Mouse (Mus musculus) forebrain, embryonic 11.5 days (tissue): ENCODE measurements around the gene Wdr27. TPM values are rescaled to one million over a fixed set of nuclear protein-coding genes. Genes with fewer than 3 reads are reported as not detected.
"Not testable (repeated sequence)": the region's sequence is repeated elsewhere in the genome, so short reads cannot be mapped to it uniquely, and the experiment has no call there.

ENCODE experiments used
- ATAC-seq: fragments of 200-750 bp; cut with Nextera tagmentation; replicated peaks from 2 replicates; pipeline ENCODE4 v1.8.0; 2017; ENCODE audit warnings: moderate TSS enrichment; ENCODE audit not compliant: low FRiP score
- DNase-seq: peaks from one replicate; pipeline ENCODE4 v3.0.0-alpha.2; 2017; ENCODE audit warnings: low spot score
- H3K27ac ChIP-seq: fragments of 300-500 bp; sonication (generic); 2 replicates; pipeline ENCODE4 v1.5.1; 2014; ENCODE audit warnings: low read depth, low read length
- H3K27me3 ChIP-seq: fragments of 300-500 bp; sonication (generic); 2 replicates; pipeline ENCODE4 v1.6.1; 2014; ENCODE audit warnings: mild to moderate bottlenecking, low read length, mixed read lengths; ENCODE audit not compliant: control insufficient read depth, insufficient read depth
- H3K36me3 ChIP-seq: fragments of 300-500 bp; sonication (generic); 2 replicates; pipeline ENCODE4 v1.6.1; 2014; ENCODE audit warnings: mild to moderate bottlenecking, low read length, moderate library complexity, mixed read lengths; ENCODE audit not compliant: control insufficient read depth, insufficient read depth
- H3K4me1 ChIP-seq: fragments of 300-500 bp; sonication (generic); replicated peaks from 2 replicates; pipeline ENCODE4 v1.6.1; 2014; ENCODE audit warnings: low read length, mixed read lengths; ENCODE audit not compliant: control insufficient read depth, insufficient read depth
- H3K4me2 ChIP-seq: fragments of 300-500 bp; sonication (generic); 2 replicates; pipeline ENCODE4 v1.6.1; 2014; ENCODE audit warnings: low read depth, mild to moderate bottlenecking, low read length, moderate library complexity, mixed read lengths; ENCODE audit not compliant: severe bottlenecking
- H3K4me3 ChIP-seq: fragments of 300-500 bp; sonication (generic); 2 replicates; pipeline ENCODE4 v1.5.1; 2014; ENCODE audit warnings: low read depth, low read length
- H3K9ac ChIP-seq: fragments of 300-500 bp; sonication (generic); 2 replicates; pipeline ENCODE4 v1.6.1; 2014; ENCODE audit warnings: low read length
- H3K9me3 ChIP-seq: fragments of 300-500 bp; sonication (generic); 2 replicates; pipeline ENCODE4 v1.6.1; 2016; ENCODE audit warnings: low read length, mixed read lengths; ENCODE audit not compliant: control insufficient read depth
- WGBS: fragments of 180-500 bp; shearing (Covaris S2); extraction: QIAGEN DNeasy Blood & Tissue Kit; methylation state at CpG from one replicate; pipeline ENCODE4 v1.1.7; 2014; 5-methylcytosine and 5-hydroxymethylcytosine counted together
- polyA plus RNA-seq: library from polyadenylated mRNA; unstranded; fragments of >200 nt; fragmentation: Nextera tagmentation; extraction: Ambion mirVana; gene quantifications from 2 replicates; pipeline ENCODE4 v1.2.1, GENCODE M21; 2014

The Wdr27 gene
- polyA plus RNA-seq, 1 experiment from 2014 or later: 6.1 TPM

- WGBS: 69% methylated on average over 6 of the region's 6 CpGs
These were observed 777 bp downstream of the Wdr27 start for GRCm38 (mm10) chr17:14942181-14942580.

GRCm38 (mm10) chr17:14935841-14936605 is 6.9 kb downstream of the Wdr27 start:
- DNase-seq (no peak), ATAC-seq (no peak)
- 75% methylated on average over 5 of the region's 5 CpGs for WGBS
- Histone ChIP-seq H3K36me3 (no peaks in the 10 kb centered on the region), H3K27me3 (no peaks in the 10 kb centered on the region), H3K4me2 (no peak overlapping the region), H3K9ac (no peak overlapping the region), H3K9me3 (no peaks in the 10 kb centered on the region), H3K27ac (no peak overlapping the region), H3K4me3 (no peak overlapping the region), H3K4me1 (no peaks in the 10 kb centered on the region)

More at GRCm38 (mm10) chr17:14942181-14942580, 777 bp downstream of the Wdr27 start:
- Histone ChIP-seq H3K9ac (peak overlapping the region; percentile 61; the same call in 1 of the 2 replicates), H3K4me3 (peak overlapping the region; percentile 66), H3K4me2 (peak overlapping the region; percentile 96)
- H3K4me1 ChIP-seq, DNase-seq, H3K9me3 ChIP-seq, H3K27ac ChIP-seq, H3K27me3 ChIP-seq, ATAC-seq, H3K36me3 ChIP-seq: not testable (repeated sequence)

- H3K4me3 ChIP-seq, H3K9me3 ChIP-seq, H3K27ac ChIP-seq, DNase-seq, ATAC-seq, H3K9ac ChIP-seq, H3K27me3 ChIP-seq, H3K4me1 ChIP-seq, H3K36me3 ChIP-seq, H3K4me2 ChIP-seq: not testable (repeated sequence)
- WGBS: 84% methylated on average over 14 of the region's 14 CpGs
These were observed 7.7 kb downstream of the Wdr27 start for GRCm38 (mm10) chr17:14935280-14935679.

- DNase-seq (no peak), ATAC-seq (no peak)
- Histone ChIP-seq H3K4me1 (no peaks in the 10 kb centered on the region), H3K9ac (no peak overlapping the region), H3K4me2 (no peak overlapping the region), H3K4me3 (no peak overlapping the region), H3K9me3 (no peaks in the 10 kb centered on the region), H3K36me3 (no peaks in the 10 kb centered on the region), H3K27ac (no peak overlapping the region), H3K27me3 (no peaks in the 10 kb centered on the region)
- WGBS: 92% methylated on average over 5 of the region's 5 CpGs
These were observed 11.5 kb downstream of the Wdr27 start for GRCm38 (mm10) chr17:14931469-14931868.

- Histone ChIP-seq H3K27ac (no peak overlapping the region), H3K4me3 (no peak overlapping the region), H3K36me3 (no peaks in the 10 kb centered on the region), H3K4me2 (no peak overlapping the region), H3K9me3 (no peaks in the 10 kb centered on the region), H3K27me3 (no peaks in the 10 kb centered on the region), H3K4me1 (no peaks in the 10 kb centered on the region), H3K9ac (no peak overlapping the region)
- WGBS: 88% methylated on average over 7 of the region's 7 CpGs
- DNase-seq (no peak), ATAC-seq (no peak)
These were observed 12.3 kb downstream of the Wdr27 start for GRCm38 (mm10) chr17:14930697-14931096.

- WGBS: 65% methylated on average over 5 of the region's 5 CpGs
- Histone ChIP-seq H3K9ac (no peak overlapping the region), H3K4me2 (no peak overlapping the region), H3K27ac (no peak overlapping the region), H3K9me3 (no peaks in the 10 kb centered on the region), H3K27me3 (no peaks in the 10 kb centered on the region), H3K4me1 (no peaks in the 10 kb centered on the region), H3K4me3 (no peak overlapping the region), H3K36me3 (no peaks in the 10 kb centered on the region)
- DNase-seq: no peak
- ATAC-seq: no peak
These were observed 14.3 kb downstream of the Wdr27 start for GRCm38 (mm10) chr17:14928631-14929030.

GRCm38 (mm10) chr17:14927644-14928218 is 15.2 kb downstream of the Wdr27 start:
- no peak overlapping the region for H3K4me2 ChIP-seq
- no peaks in the 10 kb centered on the region for H3K9me3 ChIP-seq
- no peaks in the 10 kb centered on the region for H3K36me3 ChIP-seq
- no peak overlapping the region for H3K27ac ChIP-seq
- ATAC-seq (no peak), DNase-seq (no peak)
- no peaks in the 10 kb centered on the region for H3K27me3 ChIP-seq
- no peak overlapping the region for H3K4me3 ChIP-seq
- 85% methylated on average over 8 of the region's 8 CpGs for WGBS
- H3K4me1 ChIP-seq: no peaks in the 10 kb centered on the region
- H3K9ac ChIP-seq: no peak overlapping the region

GRCm38 (mm10) chr17:14921582-14921981 is 21.4 kb downstream of the Wdr27 start:
- Histone ChIP-seq H3K27ac (no peak overlapping the region), H3K4me3 (no peak overlapping the region), H3K4me2 (no peak overlapping the region), H3K36me3 (no peaks in the 10 kb centered on the region), H3K9me3 (no peaks in the 10 kb centered on the region), H3K4me1 (no peaks in the 10 kb centered on the region), H3K27me3 (no peaks in the 10 kb centered on the region), H3K9ac (no peak overlapping the region)
- DNase-seq (no peak), ATAC-seq (no peak)
- WGBS: 81% methylated on average over 6 of the region's 6 CpGs

GRCm38 (mm10) chr17:14917866-14918265 is 25.1 kb downstream of the Wdr27 start:
- no peak for ATAC-seq
- no peaks in the 10 kb centered on the region for H3K4me1 ChIP-seq

More at GRCm38 (mm10) chr17:14917866-14918265, 25.1 kb downstream of the Wdr27 start:
- WGBS: 91% methylated on average over 8 of the region's 8 CpGs
- Histone ChIP-seq H3K9me3 (no peaks in the 10 kb centered on the region), H3K27me3 (no peaks in the 10 kb centered on the region), H3K36me3 (no peaks in the 10 kb centered on the region), H3K4me3 (no peak overlapping the region), H3K9ac (no peak overlapping the region), H3K4me2 (no peak overlapping the region), H3K27ac (no peak overlapping the region)
- DNase-seq: no peak
